Mouse (Mus musculus): Measurements from ENCODE around the gene Cops3.
"Not testable (repeated sequence)": the region's sequence is repeated elsewhere in the genome, so short reads cannot be mapped to it uniquely, and the experiment has no call there.

Cops3 gene

DNA sequence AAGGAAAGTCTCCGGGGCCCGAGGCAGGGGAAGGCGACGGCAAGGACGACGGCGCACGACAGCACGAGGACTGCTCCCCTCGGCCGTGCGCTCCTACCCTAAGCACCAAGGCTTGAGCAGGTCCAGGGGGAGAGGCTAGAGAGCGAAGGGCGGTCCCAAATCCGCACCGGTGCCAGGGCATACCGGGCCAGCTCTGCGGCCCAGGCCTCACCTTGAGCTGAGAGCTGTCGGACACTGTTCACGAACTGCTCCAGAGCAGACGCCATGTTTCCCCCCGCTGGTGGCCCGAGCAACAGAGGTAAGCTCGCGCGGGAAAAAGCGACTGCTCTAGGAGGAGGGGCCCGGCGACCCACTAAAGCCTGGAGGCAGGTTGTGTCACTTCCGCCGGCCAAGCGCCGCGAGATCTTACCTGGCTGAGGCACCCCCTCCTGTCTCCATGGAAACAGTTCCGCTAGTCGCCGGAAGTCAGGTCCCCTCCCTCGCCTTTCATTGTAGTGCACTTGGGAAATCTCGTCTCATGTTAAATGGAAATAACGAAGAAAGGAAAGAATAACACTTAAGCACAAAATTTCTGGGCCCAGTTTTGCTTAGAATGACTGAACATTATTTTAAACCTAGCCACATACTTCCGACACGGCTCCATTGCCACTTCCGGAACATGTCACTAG, at the start of gene Cops3:
TSS of gene Cops3 (minus strand) at position 380 of the 668 bp plus-strand sequence.
- DNase-seq (ENCODE audit: extremely low spot score, low spot score) = peak; percentile 95

DNA sequence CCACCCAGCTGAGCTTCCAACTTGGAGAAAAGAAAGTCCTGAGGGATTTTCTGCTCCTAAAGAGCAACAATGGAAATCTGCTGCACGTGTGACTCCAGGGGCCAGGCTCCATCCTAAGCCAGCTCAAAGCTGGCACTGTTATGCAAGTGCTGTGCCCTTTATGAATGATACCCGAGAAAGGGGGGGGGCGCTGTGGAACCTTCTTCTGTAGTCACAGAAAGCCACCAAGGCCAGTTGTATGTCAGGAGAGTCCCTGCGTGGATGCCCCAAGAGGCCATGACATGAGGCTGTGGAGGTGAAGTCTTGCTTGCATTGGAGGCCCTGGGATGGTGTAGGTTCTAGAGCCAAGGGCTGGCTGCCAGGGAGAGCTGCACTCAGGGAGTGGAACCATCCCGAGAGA, 48.5 kb upstream of the Cops3 start:
- no peak for DNase-seq (ENCODE audit: extremely low spot score, low spot score)

DNA sequence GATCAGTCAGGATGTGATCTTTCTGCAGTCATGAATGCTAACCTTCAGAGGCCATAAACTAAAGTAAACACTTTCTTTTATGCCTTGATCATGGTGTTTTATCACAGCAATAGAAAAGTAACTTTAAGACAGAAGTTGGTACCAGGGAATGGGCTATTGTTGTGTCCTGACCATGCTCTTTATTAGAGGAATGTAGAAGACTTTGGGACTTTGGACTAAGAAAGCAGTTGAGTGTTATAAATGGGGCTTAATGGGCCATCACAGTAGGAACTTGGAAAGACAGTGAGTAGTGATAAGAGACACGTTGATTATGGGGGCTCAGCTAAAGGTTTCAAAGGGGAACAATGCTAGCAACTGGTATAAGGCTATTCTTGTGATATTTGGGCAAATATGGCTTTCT, 47.3 kb upstream of the Cops3 start:
- DNase-seq (ENCODE audit: extremely low spot score, low spot score) = no peak

DNA sequence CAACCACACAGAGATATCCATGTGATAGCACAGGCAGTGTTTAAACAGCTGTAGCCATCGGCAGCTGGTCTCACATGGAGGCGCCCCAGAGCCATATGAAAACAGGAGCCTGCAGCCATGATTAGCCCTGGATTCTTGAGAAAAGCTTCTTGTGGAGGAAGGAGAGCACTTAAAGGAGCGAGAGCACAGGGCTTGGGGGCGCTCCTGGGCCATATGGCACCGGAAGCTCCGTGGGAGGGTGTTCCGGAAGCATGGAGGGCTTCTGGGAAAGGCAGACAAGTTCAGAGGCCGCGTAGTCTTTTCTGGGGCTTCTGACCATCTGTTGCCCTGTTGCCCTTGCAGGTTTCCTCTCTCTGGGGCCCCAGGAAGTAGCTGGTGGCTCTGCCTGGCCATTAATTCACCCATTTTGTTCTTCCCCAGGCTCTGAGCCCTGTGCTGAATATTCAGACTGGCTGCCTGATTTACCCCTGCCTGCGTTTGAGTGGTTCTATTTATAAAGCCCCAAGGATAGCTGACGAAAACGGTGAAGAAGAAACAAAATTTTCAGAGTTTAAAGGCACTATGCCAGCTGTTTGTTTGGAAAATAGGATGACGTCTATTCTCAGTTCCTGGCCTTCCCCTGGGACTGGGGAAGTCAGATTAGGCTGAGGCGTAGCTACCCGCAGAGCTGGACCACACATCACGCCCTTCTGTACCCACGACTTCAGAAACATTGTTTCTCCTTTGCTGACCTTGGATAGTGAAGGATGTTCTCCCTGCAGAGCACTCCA, 45.8 kb upstream of the Cops3 start:
- peak; percentile 30 for DNase-seq (ENCODE audit: extremely low spot score, low spot score)

DNA sequence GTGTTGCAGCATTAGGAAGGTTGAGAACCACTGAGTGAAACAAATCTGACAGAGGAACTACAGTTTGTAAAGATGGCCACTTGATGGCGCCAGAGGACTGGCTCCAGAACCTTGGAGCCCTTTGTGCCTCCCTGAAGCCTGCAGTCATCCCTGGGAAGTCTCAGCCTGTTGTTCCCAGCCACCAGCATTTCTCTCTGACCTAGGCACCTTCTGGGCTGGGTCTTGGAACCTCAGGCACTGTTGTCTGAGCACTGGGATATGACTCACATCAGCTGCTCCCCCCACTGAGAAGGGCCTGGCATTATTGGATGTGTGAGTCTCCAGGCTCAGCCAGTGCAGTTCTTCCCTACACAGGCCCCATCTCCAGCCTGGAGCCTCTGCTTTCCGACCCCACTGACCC, 40.4 kb upstream of the Cops3 start:
- peak; percentile 76 for DNase-seq (ENCODE audit: extremely low spot score, low spot score)

DNA sequence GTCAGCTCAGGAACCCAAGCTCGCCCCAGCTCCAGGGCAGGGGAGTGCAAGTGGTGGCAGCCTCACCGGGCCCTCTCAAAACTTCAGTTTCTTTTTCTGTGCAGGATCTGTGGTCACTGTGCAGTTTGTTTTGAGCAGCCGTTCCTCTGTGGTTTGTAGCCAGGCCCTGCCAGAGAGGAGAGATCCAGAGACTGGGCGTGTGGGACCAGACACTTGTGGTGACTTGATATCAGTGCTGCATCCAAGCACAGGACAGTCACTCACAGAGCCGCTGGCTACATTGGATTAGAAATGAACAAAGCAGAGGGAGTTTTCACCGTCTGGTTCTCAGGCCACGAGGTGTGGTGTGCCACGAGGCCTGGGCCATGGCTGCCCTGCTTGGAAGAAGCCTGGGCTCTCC, 32.5 kb upstream of the Cops3 start:
- no peak for DNase-seq (ENCODE audit: extremely low spot score, low spot score)

DNA sequence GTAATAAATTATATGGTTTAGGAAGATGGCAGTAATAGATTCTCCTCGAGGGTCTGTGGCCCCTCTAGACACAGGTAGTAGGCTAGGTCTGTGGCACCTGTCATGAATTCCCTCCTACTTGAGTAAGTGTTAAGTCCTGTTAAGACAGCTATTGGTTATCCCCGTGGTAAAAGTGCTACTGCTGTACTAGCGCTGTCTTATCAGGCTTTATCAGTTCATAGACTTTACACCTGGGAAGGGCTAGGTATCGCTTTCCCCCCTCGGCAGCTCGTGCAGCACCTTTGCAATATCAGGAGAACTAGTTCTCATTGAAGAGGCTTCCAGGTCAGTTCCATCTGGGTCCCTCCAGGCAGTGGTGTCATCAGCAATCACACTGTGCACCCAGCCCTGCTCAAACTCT, 24.7 kb upstream of the Cops3 start:
- DNase-seq (ENCODE audit: extremely low spot score, low spot score) = no peak

DNA sequence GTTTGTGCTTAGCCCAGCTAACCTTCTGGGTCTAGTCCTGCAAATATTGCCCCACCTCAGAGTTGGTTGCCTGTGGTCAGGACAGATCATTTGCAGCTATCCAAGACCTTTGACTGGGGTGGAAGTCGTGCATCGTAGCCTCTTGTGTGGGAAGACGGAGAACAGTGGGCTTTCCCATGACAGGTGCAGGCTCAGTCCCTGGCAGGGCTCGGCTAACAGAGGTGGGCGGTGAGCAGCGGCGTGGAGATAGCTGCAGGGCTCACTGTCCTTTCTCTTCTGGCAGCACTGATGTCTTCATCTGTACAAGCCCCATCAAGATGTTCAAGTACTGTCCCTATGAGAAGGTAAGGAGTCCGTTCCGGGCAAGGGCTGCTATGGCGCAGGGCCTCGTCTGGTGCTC, 20.8 kb upstream of the Cops3 start:
- no peak for DNase-seq (ENCODE audit: extremely low spot score, low spot score)

DNA sequence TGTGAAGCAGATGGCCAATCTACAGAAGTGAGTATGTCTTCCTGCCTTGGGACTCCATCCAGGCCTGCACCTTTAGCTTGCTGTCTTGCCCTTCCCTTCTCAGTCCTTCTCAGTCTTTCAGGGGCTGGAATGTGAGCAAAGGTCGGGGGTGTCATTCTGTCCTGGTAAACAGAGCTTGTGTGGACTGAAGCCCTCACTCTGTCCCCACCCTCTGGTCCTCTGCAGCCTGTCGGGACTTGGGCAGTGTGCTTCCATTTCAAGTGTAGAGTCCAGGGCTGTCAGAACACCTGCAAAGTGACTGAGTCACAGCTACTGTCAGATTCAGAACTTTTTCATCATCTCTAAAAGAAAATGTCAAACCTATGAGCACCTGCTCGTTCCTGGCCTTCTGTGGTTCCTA, 13.2 kb upstream of the Cops3 start:
- DNase-seq (ENCODE audit: extremely low spot score, low spot score) = no peak

DNA sequence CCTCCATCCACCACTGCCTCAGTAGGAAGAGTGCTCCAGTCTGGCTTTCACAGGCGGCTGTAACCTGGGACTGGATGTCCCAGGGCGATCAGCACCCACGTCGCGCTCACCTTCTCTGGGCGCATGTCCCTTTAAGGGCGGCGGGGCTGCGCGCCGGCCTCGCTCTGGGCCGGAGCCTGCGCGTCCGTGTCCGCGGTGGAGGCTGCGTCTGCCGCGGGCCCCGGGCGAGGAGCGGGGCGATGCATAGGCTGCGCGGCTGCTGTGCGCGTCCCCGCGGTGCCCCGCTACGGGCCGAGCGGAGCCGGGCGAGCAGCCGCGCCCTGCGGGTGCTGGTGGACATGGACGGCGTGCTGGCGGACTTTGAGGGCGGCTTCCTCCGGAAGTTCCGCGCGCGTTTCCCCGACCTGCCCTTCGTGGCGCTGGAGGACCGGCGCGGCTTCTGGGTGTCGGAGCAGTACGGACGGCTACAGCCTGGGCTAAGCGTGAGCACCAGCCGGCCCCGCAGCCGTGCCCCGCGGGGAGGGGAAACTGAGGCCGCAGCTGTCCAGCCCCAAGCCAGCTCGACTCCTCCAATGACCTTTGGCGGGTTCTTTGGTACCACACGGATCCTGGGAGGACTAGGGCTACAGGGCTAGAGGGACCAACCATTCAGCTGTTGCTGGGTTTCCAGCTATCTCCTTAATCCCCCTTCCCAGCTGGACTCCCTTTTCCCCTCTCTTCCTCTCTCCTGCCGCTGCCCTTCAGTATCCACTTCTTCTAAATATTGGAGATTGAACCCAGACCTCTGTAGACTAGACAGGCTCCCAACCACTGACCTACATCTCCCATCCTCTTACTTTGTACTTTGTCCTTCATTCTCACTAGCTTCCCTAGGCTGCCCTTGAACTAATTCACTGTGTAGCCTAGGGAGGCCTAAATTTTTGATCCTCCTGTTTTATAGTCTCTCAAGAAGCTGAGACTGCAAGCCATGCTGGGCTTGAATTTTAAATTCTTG, 8.6 kb upstream of the Cops3 start:
- DNase-seq (ENCODE audit: extremely low spot score, low spot score) = peak; percentile 87

DNA sequence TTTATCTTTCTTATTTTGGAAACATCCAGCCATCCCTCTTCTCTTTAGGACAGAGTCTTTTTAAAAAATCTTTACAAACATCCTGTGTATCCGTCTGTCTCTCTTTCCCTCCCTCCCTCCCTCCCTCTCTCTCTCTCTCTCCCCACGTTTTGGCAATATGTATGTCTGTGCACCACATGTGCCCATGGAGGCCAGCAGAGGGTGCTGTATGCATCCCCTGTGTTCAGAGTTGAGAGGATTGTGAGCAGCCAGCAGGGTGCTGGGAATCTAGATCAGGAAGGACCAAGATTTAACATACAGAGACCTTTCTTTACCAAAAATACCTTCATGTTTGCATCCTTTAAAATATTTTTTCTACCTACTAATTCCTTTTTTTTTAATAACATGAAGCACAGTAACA, 7.5 kb upstream of the Cops3 start:
- DNase-seq (ENCODE audit: extremely low spot score, low spot score) = peak; percentile 37

DNA sequence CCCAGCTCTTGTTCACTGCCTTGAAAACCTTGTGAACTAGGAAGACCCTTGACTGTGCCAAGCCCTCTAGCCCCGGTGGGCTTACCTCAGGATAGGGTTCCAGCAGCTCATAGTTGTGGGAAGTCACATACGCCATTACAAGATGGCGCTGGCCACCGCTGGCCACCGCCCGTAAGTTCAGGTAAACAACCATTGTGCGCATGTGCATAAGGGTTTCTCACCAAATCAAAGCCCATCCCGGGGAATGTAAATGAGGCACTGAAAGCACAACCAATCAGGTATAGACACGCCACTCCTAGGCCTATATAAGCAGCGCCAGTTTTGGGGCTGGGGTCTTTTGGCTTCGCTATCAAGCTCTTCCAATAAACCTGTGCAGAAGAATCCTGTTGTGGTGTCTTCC, 6.7 kb upstream of the Cops3 start:
- no peak for DNase-seq (ENCODE audit: extremely low spot score, low spot score)

DNA sequence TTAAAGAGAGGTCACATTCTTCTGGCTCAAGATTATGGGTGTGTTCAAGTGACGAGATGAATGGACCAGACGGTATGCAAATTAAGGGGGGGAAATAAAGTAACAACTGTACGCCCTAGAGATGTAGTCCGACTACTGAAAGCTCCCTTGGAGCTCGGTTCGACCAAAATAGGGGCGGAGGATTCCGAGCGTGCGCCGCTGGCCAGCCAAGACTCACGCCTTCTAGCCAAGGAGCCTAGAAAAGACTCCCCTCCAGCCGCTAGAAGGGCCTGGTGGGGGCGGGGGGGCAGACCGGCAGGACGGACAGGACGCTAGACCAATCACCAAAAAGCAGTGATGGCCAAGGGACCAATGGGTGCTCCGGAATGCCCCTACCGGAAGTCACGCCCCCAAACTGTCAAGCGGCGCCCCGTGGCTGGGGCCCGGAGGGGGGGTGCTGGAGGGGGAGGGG, 605 bp downstream of the Cops3 start, which contains the start of gene Nt5m:
TSS of gene Nt5m (plus strand) at position 440 of the 451 bp plus-strand sequence.
- DNase-seq (ENCODE audit: extremely low spot score, low spot score) = peak; percentile 92

DNA sequence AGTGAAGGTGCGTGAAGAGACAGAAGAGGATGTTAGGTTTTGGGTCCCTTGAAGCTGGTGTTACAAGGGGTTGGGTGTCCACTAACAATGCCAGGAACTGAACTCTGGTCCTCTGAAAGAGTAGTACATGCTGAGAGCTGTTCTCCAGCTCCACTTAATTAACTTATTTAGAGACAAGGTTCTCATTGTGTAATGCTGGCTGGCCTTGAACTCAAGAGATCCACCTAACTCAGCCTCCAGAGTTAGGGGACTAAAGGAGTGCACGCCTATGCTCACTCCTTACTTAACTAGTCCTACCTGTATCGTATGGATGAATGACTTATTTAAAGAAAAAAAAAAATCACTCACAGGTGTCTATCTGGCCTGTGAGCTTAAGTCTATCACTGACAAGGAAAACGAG, 1.2 kb downstream of the Cops3 start:
- no peak for DNase-seq (ENCODE audit: extremely low spot score, low spot score)

DNA sequence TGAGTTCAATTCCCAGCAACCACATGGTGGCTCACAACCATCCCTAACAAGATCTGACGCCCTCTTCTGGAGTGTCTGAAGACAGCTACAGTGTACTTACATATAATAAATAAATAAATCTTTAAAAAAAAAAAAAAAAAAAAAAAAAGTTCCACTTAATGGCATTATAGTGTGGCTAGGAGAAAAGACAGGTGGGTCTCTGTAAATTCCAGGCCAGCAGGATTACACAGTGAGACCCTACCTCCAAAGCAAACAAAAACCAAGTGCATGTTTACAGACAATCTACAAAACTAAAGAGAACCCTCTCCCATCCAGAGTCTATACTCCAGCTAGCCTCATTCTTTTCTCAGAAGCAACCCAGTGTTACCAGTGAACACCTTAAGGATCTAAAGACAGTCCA, 1.8 kb downstream of the Cops3 start:
- not testable (repeated sequence) for DNase-seq (ENCODE audit: extremely low spot score, low spot score)

DNA sequence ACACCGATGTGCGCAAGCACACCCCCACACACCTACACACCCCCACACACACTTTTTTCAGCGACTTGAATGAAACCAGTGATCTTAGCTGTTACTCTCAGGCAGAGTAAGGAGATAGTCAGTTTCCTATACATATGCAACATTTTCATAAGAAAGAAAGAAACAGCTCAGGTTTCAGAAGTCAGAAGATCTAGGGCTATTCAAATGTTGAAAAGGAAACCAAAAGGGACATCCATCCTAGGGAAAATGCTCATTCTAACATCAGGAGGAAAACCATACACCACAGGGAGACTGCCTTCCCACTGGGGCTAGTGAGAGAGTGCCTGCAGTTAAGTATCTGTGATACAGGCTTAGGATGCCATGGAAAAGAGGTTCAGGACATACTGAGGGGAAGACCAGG, 18.0 kb downstream of the Cops3 start:
- no peak for DNase-seq (ENCODE audit: extremely low spot score, low spot score)

DNA sequence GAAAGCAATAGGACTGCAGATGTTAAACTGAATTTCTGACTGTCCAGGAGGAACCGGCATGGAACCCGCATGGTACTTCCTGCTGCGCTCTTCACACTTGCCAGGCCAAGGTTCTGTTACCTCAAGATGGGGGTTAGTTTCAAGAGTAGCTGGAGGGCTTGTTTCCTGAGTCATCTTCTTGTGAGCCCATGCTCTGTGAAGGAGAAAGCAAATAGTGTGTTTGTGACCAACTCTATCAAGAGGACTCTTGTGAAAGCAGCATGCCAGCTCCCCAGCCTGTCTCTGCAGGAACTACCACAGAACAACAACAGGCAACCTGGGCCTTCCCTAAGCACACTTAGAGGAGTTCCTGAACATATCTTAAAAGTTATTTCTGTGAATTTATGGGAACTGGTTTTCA, 21.7 kb downstream of the Cops3 start:
- DNase-seq (ENCODE audit: extremely low spot score, low spot score) = no peak

DNA sequence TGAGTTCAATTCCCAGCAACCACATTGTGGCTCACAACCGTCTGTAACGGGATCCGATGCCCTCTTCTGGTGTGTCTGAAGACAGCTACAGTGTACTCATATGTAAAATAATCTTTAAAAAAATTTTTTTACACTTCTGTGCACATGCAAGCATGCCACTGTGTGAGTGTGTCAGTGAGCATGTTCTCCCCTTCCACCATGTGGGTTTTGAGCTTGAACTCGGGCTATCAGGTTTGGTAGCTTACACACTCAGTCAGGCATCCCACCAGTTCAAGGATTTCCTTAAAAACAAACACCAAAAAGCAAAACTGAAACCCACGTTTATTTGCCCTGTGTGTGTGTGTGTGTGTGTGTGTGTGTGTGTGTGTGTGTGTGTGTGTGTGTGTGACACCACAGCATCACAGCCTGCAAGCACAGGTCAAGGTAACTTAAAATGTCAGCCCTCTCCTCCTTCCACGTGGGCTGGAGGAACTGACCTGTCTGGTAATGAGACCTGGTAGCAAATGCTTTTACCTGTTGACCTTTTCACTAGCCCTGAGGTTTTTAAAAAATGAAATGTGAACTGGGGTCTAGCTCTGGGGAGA, 24.1 kb downstream of the Cops3 start:
- DNase-seq (ENCODE audit: extremely low spot score, low spot score) = no peak

DNA sequence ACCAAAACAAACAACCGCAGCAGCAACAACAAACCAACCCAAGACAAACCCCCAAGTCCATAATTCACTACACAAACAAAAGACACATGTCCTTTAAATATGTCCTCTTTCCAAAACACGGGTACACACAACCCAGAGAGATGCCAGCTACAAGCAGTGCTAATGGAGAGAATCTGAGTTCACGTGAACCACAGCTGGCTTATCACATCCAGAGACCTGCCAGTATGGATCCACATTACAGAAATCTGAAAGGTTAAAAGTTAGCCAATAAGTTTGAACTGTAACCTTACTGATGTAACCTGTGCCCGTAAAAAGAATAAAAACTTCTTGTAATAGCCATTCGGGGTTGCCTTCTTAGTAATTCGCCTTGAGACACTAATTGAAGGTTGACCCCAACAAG, 24.7 kb downstream of the Cops3 start:
- DNase-seq (ENCODE audit: extremely low spot score, low spot score) = no peak

DNA sequence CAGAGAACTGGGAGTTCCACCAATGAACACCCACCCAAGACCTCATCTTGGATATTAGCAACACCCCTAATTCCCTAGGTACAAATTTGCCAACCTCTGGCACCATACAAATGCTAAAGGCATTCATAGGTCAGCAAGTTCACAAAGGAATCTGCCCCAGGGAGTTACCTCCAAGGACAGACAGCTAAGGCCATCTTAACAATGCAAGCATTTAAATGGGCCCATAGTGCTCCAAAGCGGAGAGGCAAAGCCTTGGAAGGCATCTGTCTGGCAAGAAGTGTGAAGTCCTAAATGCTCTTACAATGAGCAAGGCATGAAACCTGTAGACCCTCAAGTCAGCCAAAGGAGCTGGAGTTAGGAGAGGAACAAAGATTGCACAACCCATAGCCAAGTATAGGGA, 25.3 kb downstream of the Cops3 start:
- no peak for DNase-seq (ENCODE audit: extremely low spot score, low spot score)

DNA sequence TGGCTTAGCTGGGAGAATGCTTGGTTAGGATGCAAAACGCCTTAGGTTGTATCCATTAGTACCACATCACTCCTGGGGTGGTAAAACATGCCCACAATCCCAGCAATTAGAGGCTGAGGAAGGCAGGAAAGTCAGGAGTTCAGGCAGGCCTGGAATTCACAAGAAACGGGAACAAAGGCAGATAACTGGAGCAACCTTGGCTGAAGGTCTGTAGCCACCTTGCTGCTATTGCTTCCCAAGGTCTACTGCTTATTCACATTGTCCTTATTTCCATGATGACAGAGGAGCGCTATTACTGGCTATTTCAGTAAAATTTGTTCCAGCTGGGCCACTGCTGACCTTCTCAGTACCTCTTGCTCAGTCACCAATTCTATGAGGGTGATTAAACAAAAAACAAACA, 26.4 kb downstream of the Cops3 start:
- no peak for DNase-seq (ENCODE audit: extremely low spot score, low spot score)

Data from neural tube, embryonic 10.5 days (tissue).